Mouse (Mus musculus) urinary bladder, adult 2 months (tissue): ENCODE measurements around the gene Ehmt1. TPM values are rescaled to one million over a fixed set of nuclear protein-coding genes. Genes with fewer than 3 reads are reported as not detected.
"Not testable (repeated sequence)": the region's sequence is repeated elsewhere in the genome, so short reads cannot be mapped to it uniquely, and the experiment has no call there.

ENCODE experiments used
- DNase-seq: peaks from one replicate; pipeline ENCODE4 v3.0.0; 2022; ENCODE audit warnings: low spot score
- polyA plus RNA-seq: library from polyadenylated mRNA; depleted of rRNA; stranded (reverse); fragments of >200 nt; gene quantifications from 2 replicates; pipeline ENCODE4 v1.2.3, GENCODE M21; 2012; rRNA removed

Gene Ehmt1
- 47.7 and 52.6 TPM in 2 replicates for polyA plus RNA-seq

GRCm38 (mm10) chr2:24918930-24919838 lies at the start of gene Ehmt1:
Gene Ehmt1, minus strand, starts transcription at chr2:24919614.
- DNase-seq = peak; percentile 94

DNA sequence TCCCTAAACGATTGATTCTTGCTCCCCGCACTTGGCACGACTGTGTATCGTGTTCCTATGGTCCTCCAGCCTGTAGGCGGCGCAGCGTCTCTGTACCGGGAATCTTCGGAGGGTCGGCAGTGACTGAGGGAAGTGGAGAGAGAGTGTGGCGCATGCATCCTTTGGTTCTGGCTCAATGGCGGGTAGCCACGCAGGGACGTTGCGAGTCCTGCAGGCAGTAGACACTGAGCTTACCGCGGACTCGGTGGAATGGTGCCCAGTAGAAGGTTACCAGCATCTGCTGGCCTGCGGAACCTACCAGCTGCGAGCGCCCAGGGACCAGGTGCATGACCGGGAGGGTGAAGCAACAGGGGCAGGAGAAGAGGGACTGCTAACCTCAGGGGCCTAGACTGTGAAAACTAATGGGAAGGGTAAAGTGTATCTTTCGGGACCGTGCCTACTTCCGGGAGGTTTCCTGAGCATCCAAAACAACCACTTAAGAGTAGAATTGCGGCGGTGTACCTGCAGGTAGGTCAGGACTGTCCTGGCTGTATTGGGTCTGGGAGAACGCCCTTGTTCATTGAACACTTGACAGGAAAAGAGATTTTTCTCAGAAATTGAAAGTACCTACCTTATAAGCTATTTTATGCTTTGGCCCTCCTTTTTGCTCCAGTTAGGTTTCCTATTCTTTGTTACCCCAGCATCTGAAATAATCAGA lies 43.0 kb upstream of the Ehmt1 start, which contains the start of gene Dph7:
Dph7 (plus strand) TSS at position 97 of the 697 bp plus-strand sequence.
- peak; percentile 74 for DNase-seq

GRCm38 (mm10) chr2:24960910-24961309 lies 41.5 kb upstream of the Ehmt1 start:
- no peak for DNase-seq

DNA sequence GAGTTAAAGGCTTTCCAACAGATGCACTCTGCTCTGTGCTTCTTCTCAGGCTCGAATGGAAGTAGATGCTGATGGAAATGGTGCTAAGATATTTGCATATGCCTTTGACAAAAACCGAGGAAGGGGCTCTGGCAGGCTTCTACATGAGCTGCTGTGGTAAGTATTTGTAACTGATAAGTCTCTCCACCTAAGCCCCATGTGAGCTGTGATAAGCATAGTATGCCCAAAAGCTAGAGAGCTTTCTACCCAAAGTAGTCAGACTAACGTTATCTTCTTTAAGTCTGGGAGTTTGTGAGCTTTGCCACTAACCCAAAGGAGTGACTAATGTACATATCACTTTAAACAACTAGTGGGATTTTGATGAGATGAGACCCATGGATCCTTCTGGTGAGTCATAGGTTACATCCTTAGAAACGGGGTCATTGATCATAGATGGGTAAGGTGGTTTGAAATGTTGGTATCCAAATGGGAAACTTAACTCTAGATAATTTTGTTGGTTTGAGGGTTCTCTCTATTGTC lies 33.2 kb upstream of the Ehmt1 start:
- no peak for DNase-seq

- DNase-seq = no peak
Measured at GRCm38 (mm10) chr2:24950189-24950535, 30.7 kb upstream of the Ehmt1 start.

GRCm38 (mm10) chr2:24949421-24950188 lies 30.2 kb upstream of the Ehmt1 start, which contains the start of gene Zmynd19:
Gene Zmynd19, plus strand, starts transcription at chr2:24949792.
- peak; percentile 97 for DNase-seq

- not testable (repeated sequence) for DNase-seq
Measured at GRCm38 (mm10) chr2:24944304-24944703, 24.9 kb upstream of the Ehmt1 start.

GRCm38 (mm10) chr2:24942092-24942491 lies 22.7 kb upstream of the Ehmt1 start:
- no peak for DNase-seq

GRCm38 (mm10) chr2:24935057-24935796 lies 15.8 kb upstream of the Ehmt1 start, which contains the start of gene Arrdc1:
Gene Arrdc1, minus strand, starts transcription at chr2:24935252.
- DNase-seq = peak; percentile 82

DNA sequence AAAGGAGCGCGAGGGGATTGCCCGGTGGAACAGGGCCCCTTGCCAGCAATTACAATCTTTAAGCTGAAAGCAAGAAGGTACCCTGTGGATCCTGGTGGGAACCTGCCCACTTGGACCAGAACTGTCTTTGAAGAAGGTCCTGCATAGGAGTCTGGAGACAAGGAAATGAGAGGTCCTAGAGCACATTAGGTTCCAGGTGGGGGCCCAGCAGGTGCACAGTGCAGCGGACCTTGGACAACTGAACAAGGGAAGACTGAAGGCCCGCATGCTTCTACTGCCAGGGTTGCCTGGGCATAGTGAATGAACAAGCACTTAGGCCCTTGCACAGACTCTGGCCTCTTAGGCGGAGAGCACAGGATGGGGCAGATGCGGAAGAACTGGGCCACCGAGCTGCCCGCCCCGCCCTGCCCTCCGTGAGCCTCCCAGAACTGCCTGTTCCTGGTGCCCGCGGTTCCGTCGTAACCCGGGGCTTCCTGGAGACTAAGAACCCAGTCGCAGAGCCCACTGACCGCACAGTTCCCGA lies 15.1 kb upstream of the Ehmt1 start:
- DNase-seq = no peak

DNA sequence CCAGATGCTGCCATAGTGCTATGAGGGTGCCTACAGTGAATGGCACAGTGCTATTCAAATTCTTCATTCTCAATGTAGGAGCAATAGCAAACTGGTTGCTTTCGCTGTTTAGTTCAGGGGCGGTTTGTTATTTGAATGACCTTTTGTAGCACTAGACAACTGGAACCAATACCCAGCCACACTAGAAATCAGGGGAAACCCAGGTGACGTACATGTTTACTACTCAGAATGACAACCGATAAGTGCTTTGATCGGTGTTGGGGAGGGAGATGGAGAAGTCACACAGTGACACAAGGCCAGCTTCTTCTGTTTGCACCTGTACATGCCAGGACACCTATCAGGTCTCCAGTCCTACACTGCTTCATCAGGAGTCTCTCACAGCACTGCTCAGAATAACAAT lies 10.2 kb upstream of the Ehmt1 start:
- no peak for DNase-seq

DNA sequence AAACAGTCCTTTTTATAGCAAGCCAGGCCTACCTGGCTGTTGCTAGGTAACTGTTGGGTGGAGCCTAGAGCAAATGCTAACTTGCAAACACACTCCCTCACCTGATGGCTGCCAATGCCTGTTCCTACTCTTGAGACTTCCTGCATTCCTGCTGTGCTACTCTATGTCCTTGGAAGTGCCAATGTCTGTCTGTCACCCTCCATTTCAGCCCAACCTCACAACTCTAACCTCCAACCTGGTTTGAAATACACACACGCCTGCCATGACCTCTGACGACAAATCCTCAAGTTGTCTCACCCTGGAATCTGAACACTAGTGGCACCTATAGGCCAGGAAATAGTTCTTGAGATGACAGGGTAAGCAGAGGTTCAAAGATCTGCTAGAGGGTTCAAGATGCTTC lies 9.7 kb upstream of the Ehmt1 start:
- no peak for DNase-seq

DNA sequence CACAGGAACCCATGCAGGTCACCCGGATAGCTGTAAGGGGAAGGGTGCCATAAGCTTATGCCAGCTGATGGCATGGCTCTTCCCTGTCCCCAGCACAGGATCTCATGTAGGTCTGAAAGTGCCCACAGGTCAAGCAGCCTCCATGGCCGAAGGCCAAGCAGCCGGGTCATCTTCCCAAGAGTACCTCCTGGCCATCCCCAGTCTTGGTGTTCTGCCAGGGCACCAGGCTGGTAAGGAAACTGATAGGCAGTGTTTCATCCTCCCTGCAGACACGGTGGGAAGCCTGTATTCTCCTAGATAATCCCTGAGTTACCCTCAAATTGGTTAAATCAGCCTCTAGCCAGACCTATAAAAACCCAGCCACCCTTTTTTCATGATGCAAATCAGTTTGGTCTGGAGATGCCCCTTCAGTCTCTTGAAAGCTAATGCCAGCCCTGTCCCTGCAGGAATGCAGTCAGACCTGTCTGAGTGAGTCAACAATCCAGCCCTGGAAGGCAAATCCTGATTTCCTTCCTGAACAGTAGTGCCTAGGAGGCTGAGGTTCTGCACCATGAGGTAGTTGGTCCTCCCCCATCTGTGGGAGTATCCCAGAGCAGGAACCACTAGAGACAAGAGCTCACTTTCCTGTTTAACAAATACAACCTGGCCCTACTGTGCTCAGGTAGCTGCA lies 8.5 kb upstream of the Ehmt1 start:
- DNase-seq = peak; percentile 30

DNA sequence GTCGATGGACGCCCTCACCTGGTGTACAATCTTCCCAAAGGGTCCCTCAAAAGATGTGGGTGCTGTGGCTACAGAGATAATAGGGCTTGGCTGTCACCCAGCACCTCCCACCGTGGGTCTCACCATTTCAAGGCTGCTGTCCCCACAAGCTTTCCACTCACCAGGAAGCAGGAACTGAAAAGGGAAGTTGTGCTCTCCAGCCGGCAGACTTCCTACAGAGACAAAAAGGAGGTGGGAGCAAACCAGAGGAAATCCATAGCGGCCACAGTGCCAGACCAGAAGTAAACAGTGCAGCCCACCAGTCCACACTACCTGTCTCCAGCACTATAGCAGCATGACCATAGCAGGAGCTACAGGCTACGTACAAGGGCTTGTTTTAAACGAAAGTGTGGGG lies 7.5 kb upstream of the Ehmt1 start:
- no peak for DNase-seq

- DNase-seq = peak; percentile 22
Measured at GRCm38 (mm10) chr2:24926345-24926964, 7.0 kb upstream of the Ehmt1 start.

DNA sequence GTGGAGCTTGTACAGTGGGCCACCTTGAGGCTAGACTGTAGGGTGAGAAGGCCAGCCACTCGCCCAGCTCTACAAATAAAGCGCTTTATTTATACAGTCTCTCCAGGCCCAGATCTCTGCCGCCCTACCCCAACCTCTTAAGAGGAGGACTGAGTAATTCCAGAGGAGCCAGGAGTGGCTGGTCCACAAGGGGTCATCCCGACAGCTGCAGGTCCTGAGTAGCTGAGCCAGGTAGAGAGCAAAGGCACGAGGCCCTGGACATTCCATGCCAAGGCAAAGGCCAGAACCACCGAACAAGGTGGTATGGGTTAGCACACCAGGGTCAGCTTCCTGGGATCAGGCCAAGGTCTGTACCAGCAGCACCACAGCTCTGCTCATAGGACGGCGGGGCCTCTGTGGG lies 5.9 kb upstream of the Ehmt1 start:
- no peak for DNase-seq

- DNase-seq = no peak
Measured at GRCm38 (mm10) chr2:24923561-24923960, 4.1 kb upstream of the Ehmt1 start.

GRCm38 (mm10) chr2:24919839-24920175 lies 393 bp upstream of the Ehmt1 start:
- DNase-seq = no peak

DNA sequence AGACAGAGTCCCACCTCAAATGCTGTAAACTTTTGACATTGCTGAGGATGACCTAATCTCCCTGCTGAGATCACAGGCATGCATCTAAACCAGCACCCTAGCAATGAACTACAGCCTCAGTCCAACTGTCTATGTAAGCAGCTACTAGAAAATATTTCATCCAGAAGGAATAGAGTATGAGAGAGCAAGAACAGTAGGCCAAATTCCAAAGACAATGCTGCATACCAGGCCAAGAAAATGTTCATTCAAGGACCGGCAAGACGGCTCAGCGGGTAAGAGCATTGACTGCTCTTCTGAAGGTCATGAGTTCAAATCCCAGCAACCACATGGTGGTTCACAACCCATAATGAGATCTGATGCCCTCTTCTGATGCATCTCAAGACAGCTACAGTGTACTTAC lies 4.7 kb downstream of the Ehmt1 start:
- no peak for DNase-seq

DNA sequence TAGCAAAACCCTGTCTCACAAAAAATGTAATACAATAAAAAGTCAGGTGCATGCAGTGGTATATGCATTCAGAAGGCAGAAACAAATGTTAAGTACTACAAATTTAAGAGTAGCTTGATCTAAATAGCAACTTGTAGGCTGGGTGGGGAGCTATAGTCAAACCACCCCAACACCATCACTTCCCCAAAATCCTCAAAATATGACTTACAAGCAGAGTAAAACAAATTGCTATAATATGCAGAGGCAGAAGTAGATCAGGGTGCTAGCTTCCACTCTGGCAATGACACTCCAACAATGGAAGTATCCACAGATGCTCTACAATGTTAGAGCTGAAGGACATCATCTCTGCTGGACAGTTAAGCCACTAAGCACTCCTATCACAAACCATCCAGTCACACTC lies 6.8 kb downstream of the Ehmt1 start:
- no peak for DNase-seq
